Mouse (Mus musculus) liver, embryonic 18 days (tissue): ENCODE measurements around the gene Rnf34. TPM values are rescaled to one million over a fixed set of nuclear protein-coding genes. Genes with fewer than 3 reads are reported as not detected.

Source experiments
- polyA plus RNA-seq: library from polyadenylated mRNA; depleted of rRNA; stranded (reverse); fragments of >200 nt; gene quantifications from 2 replicates; pipeline ENCODE4 v1.2.3, GENCODE M21; 2012; rRNA removed

Gene Rnf34
- polyA plus RNA-seq = 7.6 and 7.8 TPM in 2 replicates

DNA sequence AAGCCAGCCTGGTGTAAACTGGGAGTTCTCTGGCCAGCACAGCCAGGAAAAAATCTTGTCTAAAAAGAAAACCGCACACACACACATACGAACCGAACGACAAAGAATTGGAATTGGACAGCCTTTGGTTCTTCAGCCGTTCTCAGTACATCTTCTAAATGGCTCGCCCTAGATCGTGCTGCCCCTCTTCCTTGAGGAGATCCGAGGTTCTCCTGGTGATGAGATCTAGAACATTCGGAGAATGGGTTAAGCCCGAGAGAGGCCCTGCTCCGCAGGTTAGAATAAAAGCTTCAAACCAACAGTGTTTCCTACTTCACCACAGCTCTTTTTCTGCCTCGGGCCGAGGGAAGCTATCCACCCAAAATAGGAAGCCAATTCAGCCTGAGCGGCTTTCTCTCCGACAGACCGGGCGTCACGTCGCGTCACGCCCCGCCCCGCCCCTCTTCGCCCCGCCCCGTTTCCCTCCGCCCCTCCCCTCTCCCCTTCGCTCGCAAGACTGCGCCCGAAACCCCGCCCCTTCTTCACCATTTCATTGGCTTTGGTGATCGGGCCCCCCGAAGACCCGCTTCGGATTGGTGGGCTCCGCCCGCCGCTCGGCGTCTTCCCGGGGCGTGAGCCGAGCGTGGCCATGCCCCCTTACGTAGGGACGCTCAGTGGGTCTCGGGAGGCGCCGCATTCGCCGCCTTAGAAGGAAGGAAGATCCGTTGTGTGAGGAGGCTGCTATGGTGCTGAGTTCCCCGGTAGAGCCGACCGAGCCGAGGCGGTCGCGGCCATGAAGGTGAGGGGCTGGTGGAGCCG lies at the start of gene Rnf34:
Gene Rnf34 (plus strand): TSS at position 528 of the 798 bp plus-strand sequence.

GRCm38 (mm10) chr5:122820777-122821523 lies 28.9 kb upstream of the Rnf34 start, which contains the start of gene Anapc5:
TSS of gene Anapc5 (minus strand) at chr5:122821339.

Other genes starting within 250 kb of the Rnf34 start
- gene Ift81, start 235.5 kb upstream of the Rnf34 start, polyA plus RNA-seq = 1.7 TPM in 2 replicates
- 2.0 and 2.3 TPM in 2 replicates for gene P2rx7, start 206.1 kb upstream of the Rnf34 start, polyA plus RNA-seq
- 19.4 and 20.2 TPM in 2 replicates for gene P2rx4, start 142.5 kb upstream of the Rnf34 start, polyA plus RNA-seq
- 5.9 and 7.3 TPM in 2 replicates for gene Camkk2, start 70.6 kb upstream of the Rnf34 start, polyA plus RNA-seq
- gene Anapc5, start 28.7 kb upstream of the Rnf34 start, polyA plus RNA-seq = 113 and 117 TPM in 2 replicates
- 6.8 and 8.8 TPM in 2 replicates for gene Kdm2b, start 139.8 kb downstream of the Rnf34 start, polyA plus RNA-seq
- gene Orai1, start 165.0 kb downstream of the Rnf34 start, polyA plus RNA-seq = 12.0 and 13.9 TPM in 2 replicates
- not detected in 2 replicates for gene Morn3, start 197.0 kb downstream of the Rnf34 start, polyA plus RNA-seq
- gene Tmem120b, start 218.4 kb downstream of the Rnf34 start, polyA plus RNA-seq = 10.7 and 11.3 TPM in 2 replicates